Mouse (Mus musculus) bone marrow macrophage, adult 2 months (primary cell): Measurements from ENCODE around the gene C1s2. TPM values are rescaled to one million over a fixed set of nuclear protein-coding genes. Genes with fewer than 3 reads are reported as not detected.
A peak's percentile ranks its signal among the peaks of the same experiment; 100 is the strongest.

Source experiments
- H3K27ac ChIP-seq: 2 replicates; pipeline ENCODE4 v1.5.1; 2012; ENCODE audit warnings: low read depth, low read length; ENCODE audit not compliant: insufficient read depth
- H3K4me1 ChIP-seq: 2 replicates; pipeline ENCODE4 v1.6.1; 2012; ENCODE audit warnings: low read length; ENCODE audit not compliant: control insufficient read depth, insufficient read depth
- H3K4me3 ChIP-seq: 2 replicates; pipeline ENCODE4 v1.5.1; 2012; ENCODE audit warnings: mild to moderate bottlenecking, low read length, moderate library complexity; ENCODE audit not compliant: insufficient read depth
- CTCF ChIP-seq: IDR thresholded peaks from 2 replicates; pipeline ENCODE4 v1.5.1; 2012; ENCODE audit warnings: low read depth, mild to moderate bottlenecking, low read length, moderate library complexity
- POLR2A ChIP-seq: IDR thresholded peaks from 2 replicates; pipeline ENCODE4 v1.6.1; 2012; ENCODE audit warnings: mild to moderate bottlenecking, low read depth, low read length, borderline replicate concordance
- polyA plus RNA-seq: library from polyadenylated mRNA; stranded (reverse); fragments of >200 nt; gene quantifications from 2 replicates; pipeline ENCODE4 v1.2.4, GENCODE M21; 2012; ENCODE audit not compliant: missing spikeins, insufficient read depth, insufficient read length

The C1s2 gene
- polyA plus RNA-seq, 1 experiment: not detected

- H3K4me3 ChIP-seq: no peak overlapping the region
- TF ChIP-seq POLR2A (no peak), CTCF (no peak)
- peaks cover 24% of the 10 kb centered on the region for H3K4me1 ChIP-seq
- H3K27ac ChIP-seq: no peak overlapping the region
These were observed 33.5 kb upstream of the C1s2 start for GRCm38 (mm10) chr6:124669234-124669859.

GRCm38 (mm10) chr6:124665011-124665410 lies 29.1 kb upstream of the C1s2 start:
- Histone ChIP-seq H3K4me1 (peaks cover 15% of the 10 kb centered on the region), H3K4me3 (no peak overlapping the region)
- TF ChIP-seq CTCF: no peak
- TF ChIP-seq POLR2A: no peak

GRCm38 (mm10) chr6:124664256-124664655 lies 28.4 kb upstream of the C1s2 start:
- Histone ChIP-seq H3K27ac (no peak overlapping the region), H3K4me1 (peaks cover 15% of the 10 kb centered on the region), H3K4me3 (no peak overlapping the region)
- no peak for TF ChIP-seq CTCF
- TF ChIP-seq POLR2A: no peak

More at GRCm38 (mm10) chr6:124665011-124665410, 29.1 kb upstream of the C1s2 start:
- H3K27ac ChIP-seq: no peak overlapping the region

- TF ChIP-seq CTCF: 0 out of 2 replicates have a peak, but pooled peaks have one; percentile 33
- no peak for TF ChIP-seq POLR2A
- peak overlapping the region; percentile 52 for H3K27ac ChIP-seq
- peaks cover 15% of the 10 kb centered on the region for H3K4me1 ChIP-seq
- peak overlapping the region; percentile 76 for H3K4me3 ChIP-seq
These were observed 27.5 kb upstream of the C1s2 start for GRCm38 (mm10) chr6:124663424-124663795.

GRCm38 (mm10) chr6:124662477-124663423 lies 26.9 kb upstream of the C1s2 start, which contains the start of gene Lpcat3:
Gene Lpcat3 (plus strand): TSS chr6:124663027.
- Histone ChIP-seq H3K4me1 (peaks cover 15% of the 10 kb centered on the region), H3K4me3 (peak within 1 kb of the TSS; percentile 76), H3K27ac (peak within 1 kb of the TSS; percentile 85)
- TF ChIP-seq POLR2A (no peak), CTCF (peak; percentile 99)

- no peak for TF ChIP-seq POLR2A
- TF ChIP-seq CTCF: no peak
- peaks cover 15% of the 10 kb centered on the region for H3K4me1 ChIP-seq
- H3K27ac ChIP-seq: peak overlapping the region; percentile 85
- peak overlapping the region; percentile 76 for H3K4me3 ChIP-seq
These were observed 26.1 kb upstream of the C1s2 start for GRCm38 (mm10) chr6:124661995-124662394.

GRCm38 (mm10) chr6:124661156-124661806 lies 25.4 kb upstream of the C1s2 start:
- no peak overlapping the region for H3K27ac ChIP-seq
- H3K4me1 ChIP-seq: peaks cover 15% of the 10 kb centered on the region
- H3K4me3 ChIP-seq: no peak overlapping the region
- TF ChIP-seq CTCF: no peak
- TF ChIP-seq POLR2A: no peak

- TF ChIP-seq POLR2A: no peak
- TF ChIP-seq CTCF: no peak
- Histone ChIP-seq H3K4me1 (peaks cover 8% of the 10 kb centered on the region), H3K27ac (no peak overlapping the region), H3K4me3 (no peak overlapping the region)
These were observed 22.2 kb upstream of the C1s2 start for GRCm38 (mm10) chr6:124658067-124658466.

GRCm38 (mm10) chr6:124655893-124656292 lies 20.0 kb upstream of the C1s2 start:
- H3K27ac ChIP-seq: no peak overlapping the region
- no peaks in the 10 kb centered on the region; the same call in 1 of the 2 replicates for H3K4me1 ChIP-seq
- no peak overlapping the region for H3K4me3 ChIP-seq
- TF ChIP-seq POLR2A (no peak), CTCF (no peak)
